Mouse (Mus musculus): Measurements from ENCODE around the gene Lig3.
"Not testable (repeated sequence)": the region's sequence is repeated elsewhere in the genome, so short reads cannot be mapped to it uniquely, and the experiment has no call there.

Lig3 gene

DNA sequence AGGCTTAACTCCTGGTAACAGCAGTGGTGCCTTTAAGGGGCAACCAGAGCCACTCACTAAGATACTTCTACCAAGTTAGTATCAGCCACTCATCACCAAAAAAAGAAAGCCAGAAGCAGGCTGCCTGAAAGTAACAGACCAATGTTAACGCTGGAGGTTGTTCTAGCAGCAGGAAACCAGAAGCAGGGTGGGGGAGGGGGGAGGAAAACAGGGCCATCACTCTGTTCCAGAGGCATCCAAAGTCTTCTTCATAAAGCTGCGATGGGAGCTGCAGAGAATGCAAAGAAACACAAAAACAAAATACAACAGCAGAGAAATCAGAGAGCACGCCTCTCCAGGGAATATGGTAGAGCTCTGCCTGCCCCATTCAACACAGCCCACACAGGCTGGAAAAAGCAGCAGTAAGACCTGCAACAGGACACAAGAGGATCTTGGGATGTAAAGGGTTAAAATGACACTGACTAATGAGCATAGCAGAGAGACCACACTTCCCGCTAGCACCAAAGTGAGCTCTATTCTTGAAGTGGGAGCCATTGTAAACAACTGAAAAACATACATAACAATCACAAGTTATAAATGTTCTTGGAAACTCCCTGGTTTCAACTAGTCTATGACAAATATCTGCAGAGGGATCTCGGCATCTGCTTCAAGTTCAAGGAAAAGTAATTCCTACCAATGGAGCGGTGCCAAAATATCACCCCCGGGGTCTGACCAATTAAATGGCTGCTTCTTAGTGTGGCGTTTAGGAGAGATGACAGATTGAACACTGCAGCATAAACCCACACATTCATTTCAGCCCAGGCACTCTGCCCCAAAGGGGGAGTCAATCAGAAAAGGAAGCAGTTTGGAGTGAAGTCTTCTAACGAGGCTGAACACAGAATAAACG lies 50.3 kb downstream of the Lig3 start:
- DNase-seq (ENCODE audit: low read depth) = no peak

DNA sequence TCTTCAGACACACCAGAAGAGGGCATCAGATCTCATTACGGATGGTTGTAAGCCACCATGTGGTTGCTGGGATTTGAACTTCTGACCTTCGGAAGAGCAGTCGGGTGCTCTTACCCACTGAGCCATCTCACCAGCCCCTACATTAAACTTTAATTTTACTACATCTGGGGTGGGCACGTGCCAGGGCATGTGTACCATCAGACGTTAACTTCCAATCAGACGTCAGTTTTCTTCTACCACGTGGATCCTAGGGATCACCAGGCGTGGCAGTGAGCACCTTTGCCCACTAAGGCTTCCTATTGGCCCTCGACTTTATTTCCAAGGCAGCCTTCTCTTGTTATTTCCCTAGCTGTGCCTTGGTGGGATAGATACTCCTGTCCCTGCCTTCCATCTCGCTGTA lies 51.5 kb downstream of the Lig3 start:
- not testable (repeated sequence) for DNase-seq (ENCODE audit: low read depth)

DNA sequence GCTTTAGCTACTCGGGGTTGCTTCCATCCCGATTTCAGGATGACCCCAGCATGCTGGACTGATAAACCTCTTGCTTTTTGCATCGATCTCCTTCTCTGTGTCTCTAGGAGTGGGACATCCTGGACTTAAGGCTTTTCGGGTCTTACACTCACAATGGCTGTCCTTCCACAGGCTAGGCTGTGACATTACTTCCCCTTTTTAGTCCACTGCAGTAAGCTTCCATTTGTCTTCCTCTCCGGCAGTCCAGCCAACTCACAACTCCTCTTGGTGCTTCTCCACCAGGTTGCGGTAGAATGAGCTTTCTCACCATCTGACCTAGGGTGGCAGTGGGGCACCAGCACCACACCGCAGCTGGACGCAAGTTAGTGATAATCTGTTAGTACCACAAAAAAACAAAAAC lies 53.0 kb downstream of the Lig3 start:
- DNase-seq (ENCODE audit: low read depth) = no peak

DNA sequence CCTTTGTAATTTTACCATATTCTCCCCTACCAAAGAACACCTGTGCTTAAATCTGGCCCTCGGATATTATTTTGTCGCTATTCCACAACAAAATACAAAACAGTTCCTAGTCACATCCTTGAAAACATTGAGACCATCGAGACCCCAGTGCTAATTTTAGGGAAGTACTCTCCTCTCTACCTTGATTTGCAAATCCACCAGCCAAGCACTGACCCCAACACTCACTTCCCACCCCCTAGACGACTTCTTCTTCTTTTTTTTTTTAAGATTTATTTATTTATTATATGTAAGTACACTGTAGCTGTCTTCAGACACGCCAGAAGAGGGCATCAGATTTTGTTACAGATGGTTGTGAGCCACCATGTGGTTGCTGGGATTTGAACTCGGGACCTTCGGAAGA lies 53.5 kb downstream of the Lig3 start:
- DNase-seq (ENCODE audit: low read depth) = not testable (repeated sequence)

DNA sequence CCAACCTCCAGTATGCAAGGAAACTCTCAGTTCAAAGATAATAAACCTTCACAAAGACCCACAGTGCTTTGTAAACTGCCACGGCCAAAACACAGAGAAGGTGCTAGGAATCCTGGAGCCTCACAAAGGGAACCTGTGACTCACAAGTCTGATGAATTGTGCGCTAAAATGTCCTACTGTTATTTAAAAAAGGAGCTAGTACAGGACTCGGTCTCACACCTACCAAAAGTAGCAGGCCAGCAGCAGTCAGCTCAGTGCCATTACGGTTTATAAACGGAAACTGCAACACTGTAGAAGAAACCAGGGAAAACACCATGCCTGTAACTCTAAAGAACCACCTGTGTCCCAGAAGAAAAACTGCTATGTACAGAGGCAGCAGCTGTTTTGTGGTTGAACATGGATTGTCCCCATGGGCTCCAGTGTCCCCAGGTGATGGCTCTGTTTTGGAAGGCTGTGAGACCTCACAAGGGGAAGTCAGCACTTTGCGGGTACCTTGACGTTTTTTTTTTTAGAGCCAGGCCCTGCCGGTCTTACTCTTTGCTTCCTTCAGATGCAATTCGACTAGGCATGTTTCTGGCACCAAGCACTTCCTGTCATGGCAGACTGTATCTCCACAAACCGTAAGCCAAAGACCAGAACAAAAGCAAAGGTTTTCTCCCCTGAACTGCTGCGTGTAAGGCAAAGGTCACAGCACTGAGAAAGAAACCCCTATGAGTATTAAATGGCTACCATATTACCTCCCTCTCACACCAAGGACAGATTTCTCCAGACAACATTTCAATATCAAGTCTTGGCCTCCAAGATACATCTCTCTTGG lies 54.9 kb downstream of the Lig3 start:
- no peak for DNase-seq (ENCODE audit: low read depth)

DNA sequence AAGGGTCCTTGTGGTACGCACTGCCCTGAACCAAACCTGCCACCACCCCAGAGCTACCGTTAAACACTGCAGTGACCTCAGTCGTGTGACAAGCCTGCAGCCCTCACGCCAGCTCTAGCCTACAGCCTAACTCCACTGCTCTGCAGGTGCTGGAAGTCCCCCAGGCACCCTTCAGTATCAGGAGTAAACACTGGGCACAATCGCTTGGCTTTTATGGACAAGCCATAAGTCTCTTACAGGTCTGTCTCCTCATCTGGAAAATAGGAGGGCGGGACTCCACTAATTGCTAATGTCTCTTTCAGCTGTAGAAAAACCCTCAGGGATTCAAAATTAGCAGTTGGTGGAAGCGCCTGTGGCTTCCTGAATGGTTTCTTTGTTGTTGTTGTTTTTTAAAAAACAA lies 56.3 kb downstream of the Lig3 start:
- DNase-seq (ENCODE audit: low read depth) = no peak

DNA sequence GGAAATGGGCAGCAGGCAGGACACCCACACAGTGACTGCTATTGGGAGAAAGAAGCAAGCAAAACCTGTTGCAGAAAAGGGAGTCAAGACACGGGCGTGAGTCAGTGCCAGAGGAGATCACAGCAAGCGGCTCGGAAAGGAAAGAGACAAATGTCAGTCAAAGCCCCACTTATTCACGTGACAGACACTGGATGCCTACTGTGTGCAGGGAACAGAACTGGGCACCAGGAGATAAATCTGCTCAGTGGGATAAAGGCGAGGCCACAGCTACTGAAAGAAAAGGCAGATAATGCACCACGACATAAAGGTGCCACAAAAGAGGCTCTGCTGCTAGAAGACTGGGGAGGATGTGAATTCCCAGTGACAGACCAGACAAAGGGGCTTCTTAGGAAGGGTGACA lies 56.9 kb downstream of the Lig3 start:
- no peak for DNase-seq (ENCODE audit: low read depth)

DNA sequence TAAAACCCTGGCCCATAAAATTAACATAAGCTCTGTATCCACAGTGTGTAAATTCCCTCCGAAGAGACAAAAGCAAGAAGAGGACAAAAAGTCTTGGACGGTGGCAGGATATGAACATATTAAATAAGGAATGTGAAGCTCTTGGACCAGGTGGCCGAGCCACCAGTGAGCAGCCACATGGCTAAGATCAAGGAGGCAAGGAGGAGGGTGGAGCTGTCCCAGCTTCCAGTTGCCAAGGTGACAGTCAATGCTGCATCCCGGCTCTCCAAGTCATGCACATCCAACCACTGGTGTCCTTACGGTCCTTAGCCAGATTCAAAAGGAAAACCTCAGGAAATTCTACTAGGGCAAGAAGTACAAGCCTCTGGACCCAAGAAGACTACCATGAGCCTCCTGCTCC lies 57.6 kb downstream of the Lig3 start:
- DNase-seq (ENCODE audit: low read depth) = no peak

DNA sequence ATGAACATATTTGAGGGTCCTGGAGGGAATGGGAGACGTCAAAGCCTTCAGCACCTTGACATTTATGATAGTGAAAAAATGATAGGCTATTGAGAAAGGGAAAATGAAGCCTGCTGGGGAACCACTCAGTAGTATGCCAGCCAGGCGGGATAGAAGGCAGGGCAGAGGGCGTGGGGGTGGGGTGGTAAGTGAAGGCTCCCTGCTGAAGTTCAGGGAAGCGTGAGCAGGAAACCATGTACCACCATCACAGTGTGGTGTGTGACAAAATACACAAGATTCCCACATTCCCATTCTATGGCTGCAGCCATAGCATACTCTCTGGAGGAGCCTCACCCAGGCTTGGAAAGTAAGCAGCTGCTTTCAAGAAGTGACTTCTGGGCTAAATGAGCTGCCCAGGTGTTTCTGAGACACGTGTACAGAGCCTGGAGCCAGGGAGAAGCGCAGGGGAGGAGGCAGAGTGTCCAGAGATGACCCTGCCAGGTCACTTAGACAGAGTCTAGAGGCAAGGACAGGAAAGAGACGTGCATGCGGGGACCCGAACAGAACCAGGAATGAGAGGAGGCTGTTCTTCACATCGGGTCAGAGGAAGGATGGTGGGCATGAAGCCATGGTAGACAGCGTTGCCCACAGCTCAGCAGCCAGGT lies 64.0 kb downstream of the Lig3 start:
- DNase-seq (ENCODE audit: low read depth) = no peak

DNA sequence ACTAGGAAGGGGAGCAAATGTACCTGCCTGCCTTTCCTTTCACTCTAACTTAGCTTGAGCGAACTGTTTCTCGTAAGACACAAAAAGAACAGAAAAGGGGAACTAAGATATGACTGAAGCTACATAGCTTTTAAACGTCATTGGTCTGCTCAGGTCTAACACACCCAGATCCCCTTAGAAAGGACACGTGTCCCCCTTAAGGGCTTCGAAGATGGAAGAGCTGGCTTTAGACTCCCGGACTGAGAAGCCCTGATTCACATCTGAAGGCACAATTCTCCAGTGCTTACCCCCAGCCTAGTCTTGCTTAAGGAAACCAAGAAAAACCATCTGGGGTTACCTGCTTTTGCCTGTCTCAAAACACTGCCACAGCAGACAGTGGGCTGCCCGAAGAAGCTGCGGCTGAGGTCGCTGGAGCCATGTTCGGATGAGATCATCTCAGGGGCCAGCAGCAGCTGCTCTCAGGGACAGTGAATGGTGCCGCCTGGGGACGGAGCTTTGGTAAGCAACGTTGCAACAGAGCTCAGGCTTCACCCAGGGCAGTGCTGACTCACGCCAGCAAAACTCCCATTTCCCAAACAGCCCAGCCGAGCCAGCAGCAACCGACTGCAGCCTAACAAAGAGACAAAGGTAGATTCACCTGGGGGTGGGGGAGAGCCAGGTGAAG lies 64.6 kb downstream of the Lig3 start:
- DNase-seq (ENCODE audit: low read depth) = no peak

DNA sequence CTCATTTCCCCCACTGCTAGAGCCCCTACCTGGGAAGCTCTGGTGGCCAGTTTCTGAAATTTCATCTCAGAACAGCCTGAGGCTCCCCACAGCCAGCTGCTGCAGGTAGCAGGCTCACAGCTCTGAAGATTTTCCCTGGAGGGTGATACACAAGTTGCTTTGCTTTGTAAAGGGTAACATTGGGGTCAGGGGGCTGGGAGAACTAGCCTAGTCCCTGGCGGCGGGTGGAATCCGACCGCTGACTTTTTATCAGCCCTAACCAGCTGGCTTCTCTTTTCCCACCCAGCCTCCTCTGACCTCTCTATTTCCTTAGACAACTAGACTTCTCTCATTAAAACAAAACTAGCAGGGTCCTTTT lies 65.2 kb downstream of the Lig3 start:
- DNase-seq (ENCODE audit: low read depth) = no peak

DNA sequence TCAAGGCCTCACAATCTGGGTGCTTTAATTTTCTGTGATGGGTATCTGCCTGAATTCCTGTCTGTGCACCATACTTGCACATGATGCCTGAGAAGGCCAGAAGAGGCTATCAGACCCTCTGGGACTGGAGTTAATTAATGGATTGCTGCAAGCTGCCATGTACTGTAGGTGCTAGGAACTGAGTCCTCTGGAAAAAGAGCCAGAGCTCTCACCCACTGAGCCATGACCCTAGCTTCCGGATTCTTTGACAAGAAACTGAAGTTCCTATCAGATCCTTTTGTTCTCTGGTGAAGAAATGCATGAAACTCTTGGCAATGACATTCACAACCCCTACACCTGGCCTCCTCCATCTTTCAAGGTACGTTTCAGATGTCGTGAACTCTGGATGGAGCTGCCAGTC lies 66.0 kb downstream of the Lig3 start:
- no peak for DNase-seq (ENCODE audit: low read depth)

DNA sequence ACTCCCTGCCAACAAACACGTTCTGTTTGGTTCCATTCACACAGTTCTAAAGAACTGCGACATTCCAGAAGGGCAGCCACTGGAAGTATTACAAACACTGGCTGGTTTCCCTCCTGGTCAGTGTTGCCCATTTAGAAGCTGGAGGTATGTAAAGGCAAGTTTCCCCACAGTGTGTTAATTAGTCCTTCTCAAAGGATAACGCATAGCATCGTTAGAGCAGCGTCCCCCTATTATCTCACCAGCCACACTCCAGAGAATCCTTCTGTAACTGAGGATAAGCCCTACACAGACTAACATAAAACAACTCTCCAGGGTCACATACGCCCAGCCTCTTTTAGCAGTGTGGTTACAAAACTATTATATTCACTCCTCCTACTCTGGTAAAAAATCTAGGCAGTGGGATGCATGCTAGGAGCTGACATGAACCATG lies 66.7 kb downstream of the Lig3 start:
- DNase-seq (ENCODE audit: low read depth) = no peak

DNA sequence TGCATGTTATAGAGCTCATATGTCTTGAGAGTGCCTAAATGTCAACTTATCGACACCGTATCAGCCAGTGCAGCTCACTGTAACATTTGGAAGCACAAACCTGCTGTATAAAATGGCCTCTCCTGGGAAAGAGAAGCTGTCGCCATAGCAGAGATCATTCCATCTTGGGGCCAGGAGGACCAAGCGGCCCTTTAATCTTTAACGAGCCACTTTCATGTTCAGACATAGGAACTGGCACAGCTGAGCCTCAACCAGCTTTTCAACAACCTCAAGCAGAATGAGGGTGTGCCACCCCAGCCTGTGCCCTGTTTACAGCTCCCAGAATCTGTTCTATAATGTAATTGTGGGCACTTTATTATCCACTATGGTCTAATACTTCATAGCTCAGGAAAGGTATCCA lies 69.4 kb downstream of the Lig3 start:
- no peak for DNase-seq (ENCODE audit: low read depth)

DNA sequence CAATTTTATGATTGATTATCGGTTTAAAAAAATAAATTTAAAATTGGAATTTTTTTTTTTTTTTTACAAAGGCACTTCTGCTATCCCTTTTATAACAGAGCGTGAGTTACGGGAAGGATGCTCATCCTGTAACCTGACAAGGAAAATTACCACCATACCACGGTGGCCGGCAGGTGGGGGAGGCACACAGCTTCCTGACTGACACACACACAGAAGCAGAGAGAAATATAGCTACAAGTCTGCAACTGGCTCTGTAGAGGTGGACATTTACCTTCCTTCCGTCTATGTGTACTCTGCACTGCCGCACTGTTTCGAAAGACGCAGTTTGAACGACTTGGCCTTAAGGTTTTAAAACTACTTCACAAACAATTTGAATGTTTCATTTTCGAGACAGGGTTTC lies 71.2 kb downstream of the Lig3 start:
- DNase-seq (ENCODE audit: low read depth) = no peak

DNA sequence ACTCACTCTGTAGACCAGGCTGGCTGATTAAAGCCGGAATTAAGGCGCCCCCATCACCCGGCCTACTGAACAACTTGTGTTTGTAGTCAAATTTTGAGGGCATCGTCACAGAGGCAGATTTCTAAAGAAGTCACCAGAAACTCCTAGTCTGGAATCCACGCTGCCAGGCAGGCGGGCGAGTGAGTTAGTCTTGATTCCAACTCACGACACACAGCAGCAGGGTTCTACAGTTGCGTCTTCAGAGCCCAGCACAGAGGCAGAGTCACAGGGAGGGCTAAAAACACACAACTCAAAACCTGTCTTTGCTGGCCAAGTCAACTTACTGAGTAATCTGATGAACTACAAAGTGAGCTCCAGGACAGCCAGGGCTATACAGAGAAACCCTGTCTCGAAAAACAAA lies 71.6 kb downstream of the Lig3 start:
- no peak for DNase-seq (ENCODE audit: low read depth)

DNA sequence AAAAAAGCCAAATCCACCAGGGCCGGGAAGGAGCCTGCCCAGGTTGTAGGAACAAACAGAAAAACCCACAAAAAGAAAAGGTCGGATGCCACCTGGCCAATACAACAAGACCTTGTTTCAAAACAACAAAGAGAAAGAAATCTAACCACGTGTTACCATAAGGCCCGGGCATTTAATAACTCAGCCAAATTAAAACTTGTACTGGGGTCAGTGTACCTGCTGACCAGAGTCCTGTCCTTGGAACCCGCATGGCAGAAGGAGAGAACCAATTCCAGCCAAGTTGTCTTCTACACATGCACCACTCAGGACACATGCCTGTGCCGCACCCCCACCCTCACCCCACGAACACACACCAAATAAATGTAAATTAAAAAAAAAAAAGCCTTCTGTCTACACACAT lies 72.0 kb downstream of the Lig3 start:
- no peak for DNase-seq (ENCODE audit: low read depth)

Measured in naive thymus-derived CD4-positive, alpha-beta T cell, adult 2 months (primary cell).